Mouse (Mus musculus) monocyte, adult 5-6 weeks (primary cell): ENCODE data around the gene Ank3. TPM values are rescaled to one million over a fixed set of nuclear protein-coding genes. Genes with fewer than 3 reads are reported as not detected.
A peak's percentile ranks its signal among the peaks of the same experiment; 100 is the strongest.
"Not testable (repeated sequence)": the region's sequence is repeated elsewhere in the genome, so short reads cannot be mapped to it uniquely, and the experiment has no call there.

Experiments used
- ATAC-seq: fragments of 153-309, 156-312 bp; replicated peaks from 2 replicates; pipeline ENCODE4 v1.8.0; 2017; ENCODE audit warnings: mild to moderate bottlenecking; ENCODE audit not compliant: low TSS enrichment, insufficient number of reproducible peaks, severe bottlenecking, poor library complexity, low FRiP score
- total RNA-seq: library from RNA; stranded (forward); fragments of 200-1000, 200-491, 200-594 nt; gene quantifications from 3 replicates; pipeline ENCODE4 v1.2.3, GENCODE M21; 2017

Ank3 gene
- total RNA-seq, 1 experiment from 2014 or later = not detected

GRCm38 (mm10) chr10:69874806-69875205 lies 476.2 kb downstream of the Ank3 start:
- no peak for ATAC-seq

GRCm38 (mm10) chr10:69883935-69884680 lies 485.5 kb downstream of the Ank3 start:
- no peak for ATAC-seq

GRCm38 (mm10) chr10:69888399-69888798 lies 489.8 kb downstream of the Ank3 start:
- ATAC-seq = peak; percentile 68

- no peak for ATAC-seq
Observed at GRCm38 (mm10) chr10:69889779-69890178, 491.2 kb downstream of the Ank3 start.

GRCm38 (mm10) chr10:69890389-69890985 lies 491.9 kb downstream of the Ank3 start:
- no peak for ATAC-seq

GRCm38 (mm10) chr10:69892162-69892561 lies 493.6 kb downstream of the Ank3 start:
- ATAC-seq = no peak

GRCm38 (mm10) chr10:69895606-69896005 lies 497.0 kb downstream of the Ank3 start:
- no peak for ATAC-seq

GRCm38 (mm10) chr10:69897927-69898326 lies 499.4 kb downstream of the Ank3 start:
- no peak for ATAC-seq

GRCm38 (mm10) chr10:69898821-69899220 lies 500.2 kb downstream of the Ank3 start:
- ATAC-seq = no peak

- no peak for ATAC-seq
Observed at GRCm38 (mm10) chr10:69899788-69900187, 501.2 kb downstream of the Ank3 start.

- ATAC-seq = no peak
Observed at GRCm38 (mm10) chr10:69902024-69902423, 503.5 kb downstream of the Ank3 start.

GRCm38 (mm10) chr10:69904321-69904720 lies 505.7 kb downstream of the Ank3 start:
- no peak for ATAC-seq

- ATAC-seq = no peak
Observed at GRCm38 (mm10) chr10:69907795-69908764, 509.5 kb downstream of the Ank3 start.

GRCm38 (mm10) chr10:69909856-69910255 lies 511.3 kb downstream of the Ank3 start:
- no peak for ATAC-seq

- ATAC-seq = not testable (repeated sequence)
Observed at GRCm38 (mm10) chr10:69910304-69910703, 511.7 kb downstream of the Ank3 start.

GRCm38 (mm10) chr10:69910726-69911125 lies 512.2 kb downstream of the Ank3 start:
- not testable (repeated sequence) for ATAC-seq

- ATAC-seq = no peak
Observed at GRCm38 (mm10) chr10:69915566-69915965, 517.0 kb downstream of the Ank3 start.

GRCm38 (mm10) chr10:69916205-69916604 lies 517.6 kb downstream of the Ank3 start:
- ATAC-seq = no peak

- no peak for ATAC-seq
Observed at GRCm38 (mm10) chr10:69916689-69917435, 518.3 kb downstream of the Ank3 start.
